Mouse (Mus musculus): ENCODE results near the gene Marveld1.

- no peak for TF ChIP-seq GATA1 (IDR thresholded peaks at IDR 0.05; ENCODE audit: borderline replicate concordance, low read length)
- no peak for TF ChIP-seq FLI1 (IDR thresholded peaks at IDR 0.05; ENCODE audit: low read length)
These were observed 757 bp upstream of the Marveld1 start for GRCm38 (mm10) chr19:42146276-42147010.

All from megakaryocyte, embryonic 14.5 days (primary cell).